Mouse (Mus musculus): ENCODE data around the gene Srek1. TPM values are rescaled to one million over a fixed set of nuclear protein-coding genes. Genes with fewer than 3 reads are reported as not detected.

Srek1 gene
- polyA plus RNA-seq, 1 experiment from 2014 or later, result 17.6 TPM

DNA sequence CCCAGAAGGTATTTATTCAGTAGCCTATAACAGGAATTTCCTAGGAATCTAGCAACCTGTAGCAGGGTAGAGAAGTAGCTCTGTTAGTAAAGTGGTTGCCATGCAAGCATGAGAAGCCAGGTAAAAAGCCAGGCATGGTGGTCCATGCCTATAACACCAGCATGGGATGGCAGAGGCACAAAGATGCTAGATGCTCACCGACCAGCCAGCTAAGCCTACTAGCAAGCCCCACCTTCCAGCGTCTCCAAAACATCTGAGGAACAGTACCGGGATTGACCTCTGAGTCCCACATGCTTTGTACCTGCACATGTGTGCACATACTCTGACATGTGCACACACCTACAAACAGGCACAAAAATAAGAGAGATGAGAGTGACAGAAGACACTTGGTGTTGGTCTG, 72.1 kb downstream of the Srek1 start:
- Histone ChIP-seq H3K9ac (ENCODE audit: low read depth, low read length) (no peak overlapping the region), H3K27me3 (ENCODE audit: control insufficient read depth, insufficient read depth, low read depth, low read length) (no peaks in the 10 kb centered on the region), H3K9me3 (replicated peaks; ENCODE audit: control insufficient read depth, low read length) (no peaks in the 10 kb centered on the region), H3K4me2 (ENCODE audit: low read depth, low read length) (no peak overlapping the region), H3K4me1 (ENCODE audit: control insufficient read depth, low read depth, low read length) (no peaks in the 10 kb centered on the region), H3K36me3 (ENCODE audit: control insufficient read depth, insufficient read depth) (no peaks in the 10 kb centered on the region), H3K4me3 (ENCODE audit: low read depth, low read length) (no peak overlapping the region), H3K27ac (ENCODE audit: low read length) (no peak overlapping the region)
- 57% methylated on average over 3 of the region's 3 CpGs for WGBS (ENCODE audit: insufficient replicate concordance)
- no peak for ATAC-seq (ENCODE audit: low read depth)

DNA sequence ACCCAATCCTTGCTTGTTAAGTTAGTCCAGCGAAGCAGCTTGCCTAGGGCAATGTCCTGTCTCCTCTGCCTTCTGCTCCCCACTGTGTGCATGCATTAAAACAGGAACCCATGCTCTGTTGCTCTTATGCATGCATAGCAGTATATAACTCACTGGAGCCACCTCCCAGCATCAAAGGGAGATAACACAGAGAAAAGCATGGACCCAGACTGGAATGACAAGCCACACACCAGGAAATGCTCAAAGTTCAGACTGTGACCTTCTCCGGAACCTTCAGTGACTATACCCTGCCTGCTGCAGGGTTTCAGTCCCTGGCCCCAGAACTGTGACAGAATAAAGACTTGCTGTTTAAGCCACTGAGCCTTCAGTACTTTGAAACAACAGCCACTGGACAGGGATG, 73.7 kb downstream of the Srek1 start:
- Histone ChIP-seq H3K4me1 (ENCODE audit: control insufficient read depth, low read depth, low read length) (no peaks in the 10 kb centered on the region), H3K4me2 (ENCODE audit: low read depth, low read length) (no peak overlapping the region), H3K9ac (ENCODE audit: low read depth, low read length) (no peak overlapping the region), H3K36me3 (ENCODE audit: control insufficient read depth, insufficient read depth) (no peaks in the 10 kb centered on the region), H3K27me3 (ENCODE audit: control insufficient read depth, insufficient read depth, low read depth, low read length) (no peaks in the 10 kb centered on the region), H3K27ac (ENCODE audit: low read length) (no peak overlapping the region), H3K4me3 (ENCODE audit: low read depth, low read length) (no peak overlapping the region), H3K9me3 (replicated peaks; ENCODE audit: control insufficient read depth, low read length) (no peaks in the 10 kb centered on the region)
- no peak for ATAC-seq (ENCODE audit: low read depth)
- WGBS (ENCODE audit: insufficient replicate concordance), result 57% methylated on average over 2 of the region's 2 CpGs

DNA sequence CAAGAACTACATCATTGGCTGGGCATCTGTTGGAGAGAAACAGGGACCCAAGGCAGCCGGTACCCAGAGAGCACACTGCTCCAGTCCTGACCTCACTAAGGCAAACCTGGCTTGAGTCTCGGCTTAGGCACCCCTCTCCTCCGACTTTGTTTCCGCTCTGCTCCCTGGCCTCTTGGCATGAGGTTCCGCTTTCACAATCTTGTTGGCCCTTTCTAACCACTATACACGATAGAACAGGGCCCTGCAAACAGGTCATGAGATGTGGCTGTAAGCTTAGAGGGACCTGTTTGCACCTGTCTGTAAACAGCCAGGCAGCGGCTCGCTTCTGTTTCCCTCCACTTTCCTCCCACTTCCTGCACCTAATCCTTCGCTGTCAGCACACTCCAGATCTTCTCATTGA, 76.4 kb downstream of the Srek1 start:
- no peak overlapping the region for H3K4me2 ChIP-seq (ENCODE audit: low read depth, low read length)

DNA sequence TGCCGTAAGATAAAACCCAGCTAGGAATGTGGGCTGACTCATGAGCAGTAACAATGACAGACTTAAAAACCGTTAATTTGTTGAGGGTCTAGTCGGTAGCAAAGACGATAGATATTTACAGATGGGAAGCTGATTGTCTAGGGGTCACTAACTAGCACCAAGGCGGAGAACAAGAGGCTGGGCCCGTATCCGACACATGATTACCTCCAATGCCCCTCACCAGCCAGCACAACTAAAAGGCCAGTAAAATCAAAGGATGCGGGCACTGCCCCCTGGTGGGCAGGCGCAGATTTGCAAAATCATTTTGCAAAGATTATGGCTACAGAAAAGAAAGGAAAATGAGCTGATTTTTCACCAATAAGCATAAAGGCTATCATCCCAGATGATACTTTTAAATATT, 78.2 kb downstream of the Srek1 start:
- 45% methylated on average over 9 of the region's 9 CpGs for WGBS (ENCODE audit: insufficient replicate concordance)
- no peak for ATAC-seq (ENCODE audit: low read depth)

More for the DNA sequence above, 76.4 kb downstream of the Srek1 start:
- Histone ChIP-seq H3K4me3 (ENCODE audit: low read depth, low read length) (no peak overlapping the region), H3K9ac (ENCODE audit: low read depth, low read length) (no peak overlapping the region), H3K27ac (ENCODE audit: low read length) (no peak overlapping the region), H3K27me3 (ENCODE audit: control insufficient read depth, insufficient read depth, low read depth, low read length) (no peaks in the 10 kb centered on the region), H3K36me3 (ENCODE audit: control insufficient read depth, insufficient read depth) (no peaks in the 10 kb centered on the region), H3K9me3 (replicated peaks; ENCODE audit: control insufficient read depth, low read length) (no peaks in the 10 kb centered on the region), H3K4me1 (ENCODE audit: control insufficient read depth, low read depth, low read length) (no peaks in the 10 kb centered on the region)
- no peak for ATAC-seq (ENCODE audit: low read depth)
- WGBS (ENCODE audit: insufficient replicate concordance), result 39% methylated on average over 9 of the region's 9 CpGs

DNA sequence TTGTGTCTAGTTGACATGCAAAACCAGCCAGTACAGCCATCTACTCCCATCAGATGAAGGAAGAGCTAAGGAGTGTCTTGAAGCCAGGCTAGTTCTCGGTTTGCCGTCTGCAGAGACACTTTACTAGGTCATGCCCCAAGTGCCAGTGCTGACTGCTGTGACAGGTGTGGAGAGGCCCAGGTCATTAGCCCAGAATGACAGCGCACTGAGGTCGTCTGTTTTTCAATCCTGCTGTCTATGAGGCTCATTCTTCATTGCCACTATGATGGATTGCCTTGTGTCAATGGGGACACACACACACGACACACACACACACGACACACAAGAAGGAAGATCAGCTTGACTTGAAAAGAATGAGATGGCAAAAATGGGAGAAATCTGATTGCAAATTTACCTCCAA, 79.0 kb downstream of the Srek1 start:
- Histone ChIP-seq H3K9me3 (replicated peaks; ENCODE audit: control insufficient read depth, low read length) (no peaks in the 10 kb centered on the region), H3K9ac (ENCODE audit: low read depth, low read length) (no peak overlapping the region), H3K27me3 (ENCODE audit: control insufficient read depth, insufficient read depth, low read depth, low read length) (no peaks in the 10 kb centered on the region), H3K4me1 (ENCODE audit: control insufficient read depth, low read depth, low read length) (no peaks in the 10 kb centered on the region), H3K4me2 (ENCODE audit: low read depth, low read length) (no peak overlapping the region), H3K36me3 (ENCODE audit: control insufficient read depth, insufficient read depth) (no peaks in the 10 kb centered on the region), H3K27ac (ENCODE audit: low read length) (no peak overlapping the region), H3K4me3 (ENCODE audit: low read depth, low read length) (no peak overlapping the region)
- no peak for ATAC-seq (ENCODE audit: low read depth)
- 63% methylated on average over 6 of the region's 6 CpGs for WGBS (ENCODE audit: insufficient replicate concordance)

More for the DNA sequence above, 78.2 kb downstream of the Srek1 start:
- H3K4me3 ChIP-seq (ENCODE audit: low read depth, low read length), result no peak overlapping the region
- no peaks in the 10 kb centered on the region for H3K27me3 ChIP-seq (ENCODE audit: control insufficient read depth, insufficient read depth, low read depth, low read length)
- no peaks in the 10 kb centered on the region for H3K36me3 ChIP-seq (ENCODE audit: control insufficient read depth, insufficient read depth)
- H3K27ac ChIP-seq (ENCODE audit: low read length), result no peak overlapping the region
- H3K4me2 ChIP-seq (ENCODE audit: low read depth, low read length), result no peak overlapping the region
- H3K4me1 ChIP-seq (ENCODE audit: control insufficient read depth, low read depth, low read length), result no peaks in the 10 kb centered on the region
- H3K9ac ChIP-seq (ENCODE audit: low read depth, low read length), result no peak overlapping the region
- H3K9me3 ChIP-seq (replicated peaks; ENCODE audit: control insufficient read depth, low read length), result no peaks in the 10 kb centered on the region

Other genes starting within 250 kb of the Srek1 start
- 4.9 and 5.2 TPM in 2 replicates for gene Erbin, start 145.9 kb upstream of the Srek1 start, polyA plus RNA-seq (2015; fragmentation: Nextera tagmentation; extraction: Ambion mirVana)

Measured in liver, embryonic 16.5 days (tissue).